In genomic region chr3:26921576-26921975, GRCm38 (mm10) we compare ENCODE assay signal across 14 mouse cellular contexts.
"Had no signal": no experiment of that assay in that cellular context is flagged by ENCODE, and none has a peak within 500 bp of the region (broad histone marks: within the 10 kb centered on the region; RNA-seq: fewer than 3 reads in every experiment).

No protein-coding gene starts in this region.

- H3K4me3 ChIP-seq: kidney, embryonic 15.5 days; limb, embryonic 15.5 days; liver, embryonic 12.5 days; midbrain, embryonic 12.5 days; myocyte; neural tube, embryonic 15.5 days had no signal

- H3K27ac ChIP-seq: kidney, embryonic 15.5 days; limb, embryonic 15.5 days; liver, embryonic 12.5 days; midbrain, embryonic 12.5 days; neural tube, embryonic 15.5 days; stomach, postnatal 0 days had no signal

- DNase-seq: kidney, adult 2 months; kidney, postnatal 14 days; lung, embryonic 14.5 days; lung, postnatal 10 days; lung, postnatal 4 days; right cerebral cortex, postnatal 25 days; thymus, postnatal 4 days had no signal
